Mouse (Mus musculus): ENCODE measurements around the gene 1700056E22Rik.

Gene 1700056E22Rik

DNA sequence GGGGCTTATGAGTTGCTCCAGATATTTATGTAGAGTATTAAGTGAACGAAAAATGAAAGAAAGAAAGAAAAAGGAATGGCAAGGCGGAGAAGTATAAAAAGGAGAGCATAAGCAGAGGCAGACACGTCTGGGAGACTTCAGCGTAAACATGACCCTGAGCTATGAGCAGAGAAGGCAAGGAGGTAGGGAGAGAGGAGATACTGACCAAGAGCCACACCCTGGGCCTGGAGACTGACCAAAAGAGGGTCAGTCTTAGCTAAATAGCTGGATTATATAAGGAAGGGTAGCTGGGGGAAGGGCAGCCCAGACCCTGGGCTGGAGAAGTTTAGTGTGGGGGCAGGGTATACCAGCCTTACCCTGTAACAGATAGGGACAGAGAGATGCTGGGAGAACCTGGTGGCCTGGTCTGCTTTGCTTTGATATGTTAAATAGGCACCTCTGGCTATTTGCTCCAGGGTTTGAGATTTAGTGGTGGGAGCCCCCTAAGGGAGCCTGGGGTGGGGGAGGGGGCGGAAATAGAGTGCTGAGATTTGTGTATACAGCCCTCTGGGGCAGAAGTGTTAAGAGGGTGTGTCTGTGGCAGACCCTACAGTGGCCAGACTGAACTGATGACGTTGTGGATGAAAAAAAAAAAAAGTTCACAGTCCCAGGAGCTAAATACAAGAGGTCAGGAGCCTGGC, 14.9 kb downstream of the 1700056E22Rik start:
- DNase-seq (ENCODE audit: low read depth, low spot score), result no peak

DNA sequence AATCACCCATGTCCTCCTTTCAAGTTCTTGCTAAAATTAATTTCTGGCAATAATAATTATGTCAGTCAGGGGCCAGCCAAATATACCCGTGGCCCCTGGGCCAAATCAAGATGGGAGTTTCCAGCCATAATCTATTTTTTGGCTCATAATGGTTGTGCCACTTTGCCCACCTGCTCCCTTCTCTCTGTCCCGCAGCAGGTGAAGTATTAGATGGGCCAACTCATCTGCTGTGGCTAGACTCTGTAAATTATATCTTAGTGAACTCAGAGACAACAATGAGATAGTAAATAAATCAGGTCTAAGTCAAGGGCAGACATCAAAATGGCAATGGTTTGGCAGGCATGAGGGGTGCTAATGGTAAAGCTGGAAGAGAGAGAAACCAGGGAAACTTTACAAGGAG, 16.5 kb downstream of the 1700056E22Rik start:
- peak; percentile 8 for DNase-seq (ENCODE audit: low read depth, low spot score)

DNA sequence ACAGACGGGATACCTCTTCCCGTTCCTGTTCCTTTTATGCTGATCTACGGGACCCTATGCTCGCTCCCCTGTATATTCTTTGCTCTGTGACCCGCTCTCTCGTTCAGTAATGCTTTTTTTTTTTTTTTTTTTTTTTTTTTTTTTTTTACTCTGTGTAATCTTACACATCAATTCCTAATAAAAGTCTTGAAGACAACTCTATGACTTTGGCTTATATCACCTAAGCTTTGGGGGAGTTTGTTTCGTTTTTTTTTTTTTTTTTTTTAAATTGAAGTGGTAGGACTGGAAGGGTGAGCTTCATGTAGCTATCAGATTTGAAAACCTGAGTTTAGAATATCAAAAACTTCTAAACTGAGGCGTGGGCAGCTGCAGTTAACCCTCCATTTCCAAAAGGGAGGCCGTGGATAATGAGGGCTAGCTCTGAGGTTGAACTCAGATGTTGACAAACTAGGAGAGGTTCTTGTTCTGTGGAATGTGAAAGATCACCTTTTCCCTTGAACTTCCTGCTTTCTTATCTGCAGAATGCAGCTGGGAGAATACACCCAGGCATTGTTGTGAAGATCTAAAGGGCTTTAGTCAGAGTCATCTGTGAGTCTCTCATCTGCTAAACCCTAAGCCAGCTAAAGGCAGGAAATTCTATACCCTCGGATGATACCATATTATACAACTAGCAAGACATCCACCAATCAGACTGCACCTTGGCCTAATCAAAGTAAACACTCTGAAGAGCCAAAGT, 17.9 kb downstream of the 1700056E22Rik start:
- DNase-seq (ENCODE audit: low read depth, low spot score), result no peak

DNA sequence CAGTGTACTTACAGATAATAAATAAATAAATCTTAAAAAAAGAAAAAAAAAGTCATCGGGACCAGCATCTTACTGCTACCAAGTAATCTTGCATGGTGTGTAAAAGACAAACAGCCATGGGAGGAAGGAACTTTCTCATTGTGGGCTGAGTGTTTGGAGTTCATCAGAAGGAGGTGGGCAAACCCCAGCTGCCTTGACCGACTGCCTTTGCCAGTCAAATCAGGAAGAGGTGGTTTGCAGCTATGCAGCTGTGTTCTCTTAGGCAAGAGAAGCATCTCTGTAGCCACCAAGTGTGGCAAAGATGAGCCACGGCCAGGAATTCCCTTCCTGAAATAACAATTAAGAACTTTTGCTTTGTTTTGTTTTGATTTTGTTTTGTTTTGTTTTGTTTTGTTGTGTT, 20.0 kb downstream of the 1700056E22Rik start:
- DNase-seq (ENCODE audit: low read depth, low spot score), result peak; percentile 38

DNA sequence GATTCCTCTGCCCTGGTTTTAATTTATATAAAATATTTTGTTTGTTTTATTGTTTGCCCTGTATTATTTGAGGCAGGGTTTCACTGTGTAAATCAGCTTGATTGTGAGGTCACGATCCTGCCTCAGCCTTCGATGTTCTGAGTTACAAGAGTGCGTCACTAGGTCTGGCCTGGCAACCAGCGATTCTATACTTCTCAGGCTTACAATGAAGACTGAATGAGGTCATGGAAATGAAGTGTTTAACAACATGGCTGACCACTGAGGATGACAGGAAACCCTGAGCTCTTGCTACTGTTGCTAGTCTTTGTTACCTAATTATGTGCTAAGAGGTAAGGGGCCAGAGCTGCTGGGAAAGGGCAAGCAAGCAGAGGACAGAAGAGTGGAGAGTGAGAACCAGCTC, 21.0 kb downstream of the 1700056E22Rik start, which contains the start of gene Dusp10:
Dusp10 (plus strand) TSS at position 197 of the 400 bp plus-strand sequence.
- DNase-seq (ENCODE audit: low read depth, low spot score), result no peak

DNA sequence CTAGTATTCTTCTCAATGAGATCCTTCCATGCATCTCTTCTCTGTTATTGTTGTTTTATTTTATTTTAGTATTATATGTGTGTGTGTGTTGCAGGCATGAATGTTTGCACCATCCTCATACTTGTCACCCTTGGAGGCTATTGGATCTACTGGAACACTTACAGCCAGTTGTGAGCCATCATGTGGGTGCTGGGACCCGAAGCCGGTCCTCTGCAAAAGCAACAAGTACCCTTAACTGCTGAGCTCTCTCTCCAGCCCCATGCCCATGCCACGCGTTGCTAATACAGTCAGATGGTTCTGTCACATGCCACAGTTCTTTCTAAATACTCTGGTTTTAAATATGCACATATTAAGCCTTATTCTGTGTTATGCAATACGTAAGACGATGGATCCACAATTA, 22.8 kb downstream of the 1700056E22Rik start:
- no peak for DNase-seq (ENCODE audit: low read depth, low spot score)

DNA sequence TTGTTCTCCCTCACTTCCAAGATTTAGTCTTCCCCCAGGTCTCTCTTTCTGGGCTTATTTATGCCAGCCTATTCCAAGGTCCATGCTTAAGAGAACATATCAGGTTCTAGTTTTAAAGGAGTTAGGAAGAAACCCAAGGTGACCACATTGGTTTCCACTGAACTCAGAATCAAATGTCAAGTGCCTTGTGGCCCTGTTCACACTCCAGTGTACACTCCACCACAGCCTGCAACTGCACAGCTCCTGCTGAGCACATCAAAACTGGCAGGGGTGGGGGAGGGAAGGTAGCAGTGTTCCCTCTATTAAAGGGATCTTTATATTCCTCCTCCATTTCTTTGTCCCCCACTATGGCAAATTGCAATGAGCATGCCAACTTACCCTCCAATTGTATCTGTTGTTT, 28.0 kb downstream of the 1700056E22Rik start:
- no peak for DNase-seq (ENCODE audit: low read depth, low spot score)

DNA sequence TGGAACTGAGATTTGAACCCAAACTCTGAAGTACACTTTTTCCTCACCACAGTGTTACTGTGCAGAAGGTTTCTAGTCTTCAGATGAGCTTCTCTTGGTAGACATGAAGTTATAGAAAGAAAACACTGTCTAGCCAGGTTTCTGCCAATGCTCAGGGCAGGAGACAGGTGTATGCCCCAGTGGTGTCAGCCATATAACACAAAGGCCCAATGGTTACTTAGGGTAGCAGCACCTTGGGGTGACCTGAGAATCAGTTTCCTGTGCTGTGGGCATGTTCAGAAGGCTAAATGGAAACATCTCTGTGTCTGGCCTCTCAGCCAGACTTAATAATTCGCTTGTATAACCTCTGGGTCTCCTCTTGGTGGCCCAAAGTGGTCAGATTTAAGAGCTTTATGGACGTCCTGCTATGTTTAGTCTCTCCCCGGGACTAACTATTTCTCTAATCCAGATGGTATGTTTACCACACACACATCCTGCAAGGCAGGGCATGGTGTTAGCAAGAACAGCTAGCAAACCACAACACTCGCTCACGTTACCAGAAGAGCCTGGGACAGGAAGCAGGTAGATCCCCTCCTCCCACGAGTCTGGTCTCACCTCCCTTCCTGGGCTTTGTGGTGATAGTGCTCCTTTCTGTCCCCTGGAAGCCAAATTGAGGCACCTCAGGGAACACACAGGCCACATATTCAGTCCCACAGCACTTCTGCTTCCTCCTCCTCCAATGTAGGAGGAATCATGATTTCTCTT, 28.6 kb downstream of the 1700056E22Rik start:
- DNase-seq (ENCODE audit: low read depth, low spot score), result no peak

DNA sequence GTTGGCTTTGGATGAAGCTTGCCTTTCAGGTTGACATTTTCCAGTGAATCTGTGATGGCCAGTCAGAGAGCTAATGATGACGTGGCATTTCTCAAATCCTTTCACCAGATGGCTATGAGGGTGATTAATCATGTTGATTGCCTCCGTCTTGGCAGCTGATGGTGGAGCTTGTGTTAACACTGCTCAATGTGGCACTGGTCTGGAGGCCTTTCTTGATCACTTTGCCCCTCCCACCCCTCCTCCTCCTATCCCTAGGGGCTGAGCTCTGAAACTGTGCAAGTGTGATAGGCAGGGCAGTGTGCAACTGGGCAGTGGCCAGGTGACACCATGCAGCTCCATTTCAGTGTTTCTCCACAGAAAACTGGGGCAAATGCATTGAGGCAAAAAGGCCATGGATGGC, 29.8 kb downstream of the 1700056E22Rik start:
- DNase-seq (ENCODE audit: low read depth, low spot score), result no peak

DNA sequence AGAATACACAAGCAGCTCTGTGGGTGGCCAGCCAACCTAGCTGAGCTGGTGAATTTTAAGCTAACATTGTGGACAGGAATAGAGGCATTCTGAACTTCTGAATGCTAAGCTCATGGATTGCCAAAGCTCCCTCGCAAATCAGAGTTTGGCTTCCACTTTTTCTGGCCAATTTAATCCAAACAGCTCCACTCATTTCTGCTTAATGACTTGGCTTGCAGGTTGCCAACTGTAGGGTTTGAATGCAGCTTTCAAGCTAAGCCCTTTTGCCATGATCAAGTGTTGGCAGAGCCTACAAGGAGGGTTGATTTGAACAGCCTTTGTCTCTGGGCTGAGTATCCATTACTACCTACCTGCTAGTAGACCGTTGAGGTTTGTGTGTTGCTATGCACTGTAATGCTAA, 31.6 kb downstream of the 1700056E22Rik start:
- DNase-seq (ENCODE audit: low read depth, low spot score), result no peak

DNA sequence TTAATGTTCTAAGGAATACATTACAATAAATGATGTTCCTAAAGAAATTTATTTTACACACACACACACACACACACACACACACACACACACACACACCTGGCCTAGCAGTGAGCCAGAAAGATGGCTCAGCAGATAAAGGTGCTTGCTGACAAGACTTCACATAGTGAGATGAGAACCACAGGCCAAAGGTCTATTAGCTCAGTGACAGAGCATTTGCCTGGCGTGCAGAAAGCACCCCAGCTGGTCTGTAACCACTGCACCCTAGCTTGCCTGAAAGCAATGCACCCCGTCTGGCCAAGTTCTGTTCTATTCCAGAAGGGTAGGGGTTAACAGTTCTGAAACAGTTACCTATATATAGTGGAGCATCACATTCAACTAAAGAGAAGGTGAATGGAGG, 36.9 kb downstream of the 1700056E22Rik start:
- DNase-seq (ENCODE audit: low read depth, low spot score), result no peak

DNA sequence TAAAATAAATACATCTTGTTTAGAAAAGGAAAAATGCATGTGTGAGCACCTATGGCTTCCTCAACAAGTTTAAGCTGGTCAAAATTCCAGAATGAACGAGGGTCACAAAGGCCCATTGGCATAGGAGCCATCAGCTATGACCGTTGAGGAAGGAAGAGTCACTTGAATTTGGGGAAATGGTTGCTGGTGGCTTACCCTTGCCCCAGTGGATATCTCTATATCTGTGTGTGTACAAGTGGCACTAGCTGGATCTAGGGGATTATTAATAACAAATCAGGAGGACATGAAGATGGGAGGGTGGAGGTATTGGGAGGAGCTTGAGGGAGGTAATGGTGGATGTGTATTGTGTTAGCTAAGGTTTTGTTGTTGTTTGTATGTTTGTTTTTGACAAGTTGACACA, 42.2 kb downstream of the 1700056E22Rik start:
- no peak for DNase-seq (ENCODE audit: low read depth, low spot score)

DNA sequence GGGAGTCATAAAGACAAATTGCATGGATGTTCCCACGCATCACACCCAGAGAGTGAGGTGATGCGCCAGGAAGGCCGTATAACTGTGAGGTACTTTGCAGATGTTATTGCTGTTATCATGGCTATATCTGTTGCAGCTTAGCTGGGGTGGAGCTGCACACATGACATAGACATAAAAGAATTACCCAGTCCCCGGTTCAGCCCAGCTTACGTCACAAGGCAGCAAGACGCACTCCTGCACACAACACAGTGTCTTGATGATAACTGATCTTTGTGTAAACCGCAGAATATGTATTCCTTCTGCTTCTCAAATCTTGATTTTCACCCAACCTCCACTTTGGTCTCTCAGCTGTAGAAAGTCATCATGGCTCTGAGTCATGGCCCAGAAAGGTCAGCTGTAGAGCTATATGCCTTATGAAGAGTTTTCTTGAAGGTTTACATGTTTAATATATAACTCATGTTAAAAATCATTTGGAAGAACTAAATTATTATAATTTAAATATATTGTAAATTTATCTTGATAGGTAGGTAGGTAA, 46.3 kb downstream of the 1700056E22Rik start:
- DNase-seq (ENCODE audit: low read depth, low spot score), result no peak
